Mouse (Mus musculus): ENCODE data around the gene Olfr631. TPM values are rescaled to one million over a fixed set of nuclear protein-coding genes. Genes with fewer than 3 reads are reported as not detected.
"Not testable (repeated sequence)": the region's sequence is repeated elsewhere in the genome, so short reads cannot be mapped to it uniquely, and the experiment has no call there.

The Olfr631 gene
- polyA plus RNA-seq, 1 experiment, result not detected

DNA sequence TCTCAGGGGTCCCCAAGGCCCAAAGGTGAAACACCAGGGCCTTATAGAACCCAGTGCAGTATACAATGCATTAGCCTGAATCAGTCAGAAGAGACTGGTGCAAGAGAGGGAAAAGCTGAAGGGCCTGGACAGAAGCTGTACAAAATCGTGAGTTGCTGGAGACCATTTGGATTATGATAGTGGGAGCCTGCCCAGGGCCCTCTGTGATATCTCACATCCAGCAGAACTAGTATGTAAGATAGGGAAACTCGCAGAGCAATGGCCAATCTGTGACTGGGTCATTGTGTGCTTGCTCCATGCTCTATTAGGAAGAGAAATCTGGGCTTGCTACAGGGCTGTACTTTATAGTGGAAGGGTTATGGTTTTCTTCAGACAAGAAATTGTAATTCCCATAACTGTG lies 5.6 kb downstream of the Olfr631 start, which contains the start of gene Olfr632:
TSS of gene Olfr632 (plus strand) at position 84 of the 400 bp plus-strand sequence.
- H3K4me3 ChIP-seq (ENCODE audit: extremely low read depth, insufficient read depth, insufficient read length), result no peak within 1 kb of the TSS
- TF ChIP-seq POLR2A (IDR thresholded peaks at IDR 0.05; ENCODE audit: low read depth, low read length) (no peak), CTCF (IDR thresholded peaks at IDR 0.05; ENCODE audit: extremely low read depth, insufficient read depth, insufficient read length, insufficient replicate concordance) (no peak)
- no peaks in the 10 kb centered on the region for H3K27me3 ChIP-seq (ENCODE audit: control insufficient read depth, insufficient read depth, low read length)
- no peak within 1 kb of the TSS for H3K27ac ChIP-seq (ENCODE audit: insufficient read depth, low read length)
- H3K4me1 ChIP-seq (ENCODE audit: control insufficient read depth, insufficient read depth, insufficient read length), result no peaks in the 10 kb centered on the region
- no peaks in the 10 kb centered on the region for H3K36me3 ChIP-seq (ENCODE audit: control insufficient read depth, insufficient read depth, low read length)
- 73% methylated on average over 2 of the region's 2 CpGs for WGBS
- DNase-seq (ENCODE audit: low read depth in 1 of 2, low spot score in 2 of 2), result no peak

DNA sequence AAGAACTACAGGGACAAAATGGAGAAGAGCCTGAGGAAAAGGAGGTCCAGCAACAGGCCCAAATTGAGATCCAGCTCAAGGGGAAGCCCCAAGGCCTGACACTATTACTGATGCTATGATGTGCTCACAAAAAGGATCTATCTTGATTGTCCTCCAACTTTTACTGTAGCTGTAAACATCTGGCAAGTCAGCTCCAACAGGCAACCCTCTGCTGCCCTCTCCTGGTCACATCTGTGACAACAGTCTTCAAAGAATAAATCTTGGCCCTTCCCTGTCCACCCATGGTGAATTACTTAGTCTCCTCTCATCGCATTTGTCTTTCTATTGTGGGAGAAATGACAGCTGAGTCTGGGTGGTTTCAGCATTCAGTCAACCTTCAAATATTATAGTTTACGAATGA lies 14.1 kb downstream of the Olfr631 start:
- Histone ChIP-seq H3K36me3 (ENCODE audit: control insufficient read depth, insufficient read depth, low read length) (no peaks in the 10 kb centered on the region), H3K4me3 (ENCODE audit: extremely low read depth, insufficient read depth, insufficient read length) (no peak overlapping the region), H3K4me1 (ENCODE audit: control insufficient read depth, insufficient read depth, insufficient read length) (no peaks in the 10 kb centered on the region), H3K27ac (ENCODE audit: insufficient read depth, low read length) (no peak overlapping the region), H3K27me3 (ENCODE audit: control insufficient read depth, insufficient read depth, low read length) (no peaks in the 10 kb centered on the region)
- TF ChIP-seq CTCF (IDR thresholded peaks at IDR 0.05; ENCODE audit: extremely low read depth, insufficient read depth, insufficient read length, insufficient replicate concordance), result peak; percentile 64; the same call in 1 of the 2 replicates
- no peak for TF ChIP-seq POLR2A (IDR thresholded peaks at IDR 0.05; ENCODE audit: low read depth, low read length)
- DNase-seq (ENCODE audit: low read depth in 1 of 2, low spot score in 2 of 2), result peak; percentile 19 to 28
- 26% methylated on average over 2 of the region's 2 CpGs for WGBS

DNA sequence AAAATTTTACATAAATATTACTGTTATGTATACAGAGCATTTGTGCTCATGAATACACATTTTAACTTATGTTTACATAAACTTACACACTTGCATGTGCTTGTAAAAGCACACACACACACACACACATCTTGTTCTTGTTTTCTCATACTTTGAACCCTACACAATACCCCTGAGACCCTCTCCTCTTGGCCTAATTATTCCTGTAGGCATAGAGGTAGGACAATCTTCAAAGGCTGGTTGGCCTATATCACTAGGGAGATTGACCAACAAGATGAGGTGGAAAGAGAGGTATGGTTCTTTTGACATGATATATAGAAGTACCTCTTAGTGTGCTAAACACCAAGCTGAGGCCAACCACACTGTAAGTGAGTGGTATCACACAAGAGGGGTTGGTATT lies 15.5 kb downstream of the Olfr631 start, which contains the start of gene Olfr633:
TSS of gene Olfr633 (plus strand) at position 301 of the 400 bp plus-strand sequence.
- Histone ChIP-seq H3K4me3 (ENCODE audit: extremely low read depth, insufficient read depth, insufficient read length) (no peak within 1 kb of the TSS), H3K4me1 (ENCODE audit: control insufficient read depth, insufficient read depth, insufficient read length) (no peaks in the 10 kb centered on the region), H3K27ac (ENCODE audit: insufficient read depth, low read length) (no peak within 1 kb of the TSS), H3K36me3 (ENCODE audit: control insufficient read depth, insufficient read depth, low read length) (no peaks in the 10 kb centered on the region), H3K27me3 (ENCODE audit: control insufficient read depth, insufficient read depth, low read length) (no peaks in the 10 kb centered on the region)
- no peak for DNase-seq (ENCODE audit: low read depth in 1 of 2, low spot score in 2 of 2)
- TF ChIP-seq CTCF (IDR thresholded peaks at IDR 0.05; ENCODE audit: extremely low read depth, insufficient read depth, insufficient read length, insufficient replicate concordance), result no peak

DNA sequence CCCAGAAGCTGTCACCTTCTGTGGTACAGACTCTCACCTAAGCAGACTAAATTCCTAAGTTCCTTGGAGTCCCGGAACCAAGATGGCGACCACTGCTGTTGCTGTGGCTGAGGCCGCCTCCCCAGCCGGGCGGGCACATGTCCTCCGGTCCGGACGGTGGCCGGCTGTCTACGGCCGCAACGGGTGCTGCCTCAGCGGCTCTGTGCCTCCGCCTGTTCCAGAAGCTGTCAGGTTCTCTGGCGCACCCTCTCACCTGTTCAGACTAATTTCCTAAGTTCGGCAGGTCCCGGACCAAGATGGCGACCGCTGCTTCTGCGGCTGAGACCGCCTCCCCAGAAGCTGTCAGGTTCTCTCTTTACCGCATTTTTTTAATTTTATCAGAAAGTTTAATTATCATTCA lies 38.2 kb downstream of the Olfr631 start:
- not testable (repeated sequence) for H3K4me3 ChIP-seq (ENCODE audit: extremely low read depth, insufficient read depth, insufficient read length); DNase-seq (ENCODE audit: low read depth in 1 of 2, low spot score in 2 of 2); H3K4me1 ChIP-seq (ENCODE audit: control insufficient read depth, insufficient read depth, insufficient read length); H3K27ac ChIP-seq (ENCODE audit: insufficient read depth, low read length); H3K27me3 ChIP-seq (ENCODE audit: control insufficient read depth, insufficient read depth, low read length); H3K36me3 ChIP-seq (ENCODE audit: control insufficient read depth, insufficient read depth, low read length)
- WGBS, result 96% methylated on average over 22 of the region's 22 CpGs

DNA sequence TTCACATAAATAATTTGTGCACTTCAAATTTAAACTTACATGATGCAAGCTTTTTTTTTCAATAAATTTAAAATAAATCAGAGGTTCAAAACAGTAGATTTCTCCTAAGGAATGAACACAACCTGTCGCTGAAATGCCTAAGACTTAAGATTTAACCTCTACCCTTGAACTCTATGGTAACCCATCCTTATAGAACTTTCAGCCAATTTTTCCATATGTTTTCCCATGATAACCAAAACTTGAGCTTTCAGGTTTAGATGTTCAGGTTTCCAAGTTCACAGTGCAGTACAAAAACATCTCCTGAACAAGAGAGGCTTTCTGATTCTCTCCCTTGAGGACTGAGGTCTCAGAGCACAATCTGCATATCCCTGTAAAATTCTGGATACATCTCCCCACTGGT lies 42.2 kb downstream of the Olfr631 start, which contains the start of gene Olfr635:
TSS of gene Olfr635 (plus strand) at position 301 of the 400 bp plus-strand sequence.
- no peak for DNase-seq (ENCODE audit: low read depth in 1 of 2, low spot score in 2 of 2)
- no peaks in the 10 kb centered on the region for H3K4me1 ChIP-seq (ENCODE audit: control insufficient read depth, insufficient read depth, insufficient read length)
- no peaks in the 10 kb centered on the region for H3K27me3 ChIP-seq (ENCODE audit: control insufficient read depth, insufficient read depth, low read length)
- TF ChIP-seq POLR2A (IDR thresholded peaks at IDR 0.05; ENCODE audit: low read depth, low read length) (no peak), CTCF (IDR thresholded peaks at IDR 0.05; ENCODE audit: extremely low read depth, insufficient read depth, insufficient read length, insufficient replicate concordance) (no peak)
- H3K27ac ChIP-seq (ENCODE audit: insufficient read depth, low read length), result no peak within 1 kb of the TSS
- no peak within 1 kb of the TSS for H3K4me3 ChIP-seq (ENCODE audit: extremely low read depth, insufficient read depth, insufficient read length)
- 83% methylated on average over 1 of the region's 1 CpGs for WGBS
- no peaks in the 10 kb centered on the region for H3K36me3 ChIP-seq (ENCODE audit: control insufficient read depth, insufficient read depth, low read length)

DNA sequence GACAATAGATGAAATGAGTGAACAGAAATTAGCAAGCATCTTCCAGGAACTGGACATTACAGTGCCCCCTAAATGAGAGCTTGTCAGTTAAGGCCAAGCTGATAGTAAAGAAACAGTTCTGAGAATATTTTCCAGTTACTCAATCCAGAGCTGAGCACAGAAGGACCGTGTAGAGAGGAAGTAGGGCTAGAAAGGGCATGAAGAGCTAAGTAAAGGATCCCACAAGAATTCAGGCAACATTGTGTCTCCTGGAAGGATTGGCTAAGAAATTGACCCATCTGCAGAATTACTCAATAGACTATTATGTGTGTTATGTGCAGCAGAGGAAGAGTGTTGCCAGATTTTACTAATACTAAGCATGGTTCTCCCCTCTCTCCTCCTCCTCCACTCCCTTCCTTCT lies 43.2 kb downstream of the Olfr631 start:
- Histone ChIP-seq H3K4me1 (ENCODE audit: control insufficient read depth, insufficient read depth, insufficient read length) (no peaks in the 10 kb centered on the region), H3K27ac (ENCODE audit: insufficient read depth, low read length) (no peak overlapping the region), H3K4me3 (ENCODE audit: extremely low read depth, insufficient read depth, insufficient read length) (no peak overlapping the region), H3K27me3 (ENCODE audit: control insufficient read depth, insufficient read depth, low read length) (no peaks in the 10 kb centered on the region), H3K36me3 (ENCODE audit: control insufficient read depth, insufficient read depth, low read length) (no peaks in the 10 kb centered on the region)
- WGBS, result 53% methylated on average over 1 of the region's 1 CpGs
- TF ChIP-seq POLR2A (IDR thresholded peaks at IDR 0.05; ENCODE audit: low read depth, low read length), result no peak
- no peak for TF ChIP-seq CTCF (IDR thresholded peaks at IDR 0.05; ENCODE audit: extremely low read depth, insufficient read depth, insufficient read length, insufficient replicate concordance)
- DNase-seq (ENCODE audit: low read depth in 1 of 2, low spot score in 2 of 2), result no peak

Other genes with a start within 250 kb of the Olfr631 start
- not detected in 2 replicates for gene Olfr625-ps1, start 246.1 kb upstream of the Olfr631 start, polyA plus RNA-seq (2012; rRNA removed)
- not detected in 2 replicates for gene Olfr243, start 214.2 kb upstream of the Olfr631 start, polyA plus RNA-seq (2012; rRNA removed)
- not detected in 2 replicates for gene Olfr628, start 198.5 kb upstream of the Olfr631 start, polyA plus RNA-seq (2012; rRNA removed)
- not detected in 2 replicates for gene Olfr629, start 183.9 kb upstream of the Olfr631 start, polyA plus RNA-seq (2012; rRNA removed)
- gene Olfr630, start 171.5 kb upstream of the Olfr631 start, polyA plus RNA-seq (2012; rRNA removed), result not detected in 2 replicates
- gene Olfr69, start 157.2 kb upstream of the Olfr631 start, polyA plus RNA-seq (2012; rRNA removed), result not detected in 2 replicates
- not detected in 2 replicates for gene Olfr68, start 149.1 kb upstream of the Olfr631 start, polyA plus RNA-seq (2012; rRNA removed)
- not detected in 2 replicates for gene Olfr67, start 137.0 kb upstream of the Olfr631 start, polyA plus RNA-seq (2012; rRNA removed)
- 8,577 and 15,977 TPM in 2 replicates for gene Hbb-bt, start 114.8 kb upstream of the Olfr631 start, polyA plus RNA-seq (2012; rRNA removed)
- 71,783 and 120,196 TPM in 2 replicates for gene Hbb-bs, start 100.7 kb upstream of the Olfr631 start, polyA plus RNA-seq (2012; rRNA removed)
- not detected in 2 replicates for gene Hbb-bh2, start 88.3 kb upstream of the Olfr631 start, polyA plus RNA-seq (2012; rRNA removed)
- gene Hbb-bh1, start 85.7 kb upstream of the Olfr631 start, polyA plus RNA-seq (2012; rRNA removed), result 0.15 TPM in 1 of 2 replicates, not detected in the other
- gene Hbb-y, start 75.6 kb upstream of the Olfr631 start, polyA plus RNA-seq (2012; rRNA removed), result 0.14 TPM in 1 of 2 replicates, not detected in the other
- gene Olfr66, start 42.6 kb upstream of the Olfr631 start, polyA plus RNA-seq (2012; rRNA removed), result not detected in 2 replicates
- not detected in 2 replicates for gene Olfr64, start 34.3 kb upstream of the Olfr631 start, polyA plus RNA-seq (2012; rRNA removed)
- gene Olfr65, start 25.3 kb upstream of the Olfr631 start, polyA plus RNA-seq (2012; rRNA removed), result not detected in 2 replicates
- not detected in 2 replicates for gene Olfr632, start 5.5 kb downstream of the Olfr631 start, polyA plus RNA-seq (2012; rRNA removed)
- not detected in 2 replicates for gene Olfr633, start 15.6 kb downstream of the Olfr631 start, polyA plus RNA-seq (2012; rRNA removed)
- gene Olfr635, start 42.3 kb downstream of the Olfr631 start, polyA plus RNA-seq (2012; rRNA removed), result not detected in 2 replicates
- gene Olfr638, start 69.9 kb downstream of the Olfr631 start, polyA plus RNA-seq (2012; rRNA removed), result not detected in 2 replicates
- gene Olfr639, start 88.5 kb downstream of the Olfr631 start, polyA plus RNA-seq (2012; rRNA removed), result not detected in 2 replicates
- gene Olfr640, start 96.7 kb downstream of the Olfr631 start, polyA plus RNA-seq (2012; rRNA removed), result not detected in 2 replicates
- gene Olfr641, start 106.6 kb downstream of the Olfr631 start, polyA plus RNA-seq (2012; rRNA removed), result not detected in 2 replicates
- not detected in 2 replicates for gene Olfr642, start 123.8 kb downstream of the Olfr631 start, polyA plus RNA-seq (2012; rRNA removed)
- gene 4930516K23Rik, start 132.6 kb downstream of the Olfr631 start, polyA plus RNA-seq (2012; rRNA removed), result not detected in 2 replicates
- not detected in 2 replicates for gene Olfr644, start 143.0 kb downstream of the Olfr631 start, polyA plus RNA-seq (2012; rRNA removed)
- not detected in 2 replicates for gene Olfr645, start 156.6 kb downstream of the Olfr631 start, polyA plus RNA-seq (2012; rRNA removed)
- 0.08 TPM in 1 of 2 replicates, not detected in the other for gene Olfr646, start 176.0 kb downstream of the Olfr631 start, polyA plus RNA-seq (2012; rRNA removed)
- not detected in 2 replicates for gene Ubqln5, start 201.0 kb downstream of the Olfr631 start, polyA plus RNA-seq (2012; rRNA removed)
- not detected in 2 replicates for gene Olfr643, start 208.6 kb downstream of the Olfr631 start, polyA plus RNA-seq (2012; rRNA removed)
- not detected in 2 replicates for gene Ubqln3, start 214.5 kb downstream of the Olfr631 start, polyA plus RNA-seq (2012; rRNA removed)
- not detected in 2 replicates for gene Ubqlnl, start 221.7 kb downstream of the Olfr631 start, polyA plus RNA-seq (2012; rRNA removed)
- gene Olfm5, start 236.0 kb downstream of the Olfr631 start, polyA plus RNA-seq (2012; rRNA removed), result not detected in 2 replicates

All from spleen, adult 2 months (tissue).